Mouse (Mus musculus) small intestine, adult 2 months (tissue): Measurements from ENCODE around the gene Fto.

Experiments used
- CTCF ChIP-seq: fragments of 200-500 bp; IDR thresholded peaks from 2 replicates; pipeline ENCODE4 v1.5.1; 2012; ENCODE audit warnings: low read depth, mild to moderate bottlenecking, control low read depth, inconsistent platforms, low read length, moderate library complexity, mixed read lengths; ENCODE audit not compliant: insufficient replicate concordance, insufficient read length; ENCODE audit errors: extremely low read depth
- POLR2A ChIP-seq: fragments of 200-500 bp; IDR thresholded peaks from 2 replicates; pipeline ENCODE4 v1.6.1; 2012; ENCODE audit warnings: low read depth, mild to moderate bottlenecking, control low read depth, inconsistent platforms, low read length, moderate library complexity

- TF ChIP-seq CTCF: no peak
- no peak for TF ChIP-seq POLR2A
Measured at GRCm38 (mm10) chr8:91342196-91342595, 28.9 kb downstream of the Fto start.
